Mouse (Mus musculus): Measurements from ENCODE around the gene D730048I06Rik.

DNA sequence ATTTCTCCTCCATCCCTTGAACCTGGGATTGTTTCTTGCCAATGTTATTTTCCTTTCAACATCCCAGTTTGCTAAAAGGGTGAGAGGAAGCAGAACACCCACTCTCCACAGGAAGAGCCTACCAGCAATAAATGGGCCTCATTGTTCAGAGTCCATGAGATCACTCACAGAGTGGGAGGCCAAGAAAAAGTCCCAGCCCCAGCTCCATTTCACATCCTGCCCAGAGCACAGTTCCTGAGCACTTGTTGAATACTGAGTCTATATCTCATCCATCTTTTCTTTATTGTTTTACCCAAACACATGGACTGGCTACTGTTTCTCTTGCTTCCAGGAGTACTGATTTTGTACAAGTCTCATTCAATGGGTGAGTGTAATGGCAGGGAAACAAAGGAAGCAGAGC lies 49.2 kb downstream of the D730048I06Rik start, which contains the start of gene Gm17677:
- TF ChIP-seq CTCF (IDR thresholded peaks at IDR 0.05; ENCODE audit: low read depth) (no peak), EP300 (optimal IDR thresholded peaks at IDR 0.05) (no peak)
